Mouse (Mus musculus) megakaryocyte progenitor cell, adult 5-6 weeks (primary cell): ENCODE data around the gene Gpr35. TPM values are rescaled to one million over a fixed set of nuclear protein-coding genes. Genes with fewer than 3 reads are reported as not detected.
A peak's percentile ranks its signal among the peaks of the same experiment; 100 is the strongest.
"Not testable (repeated sequence)": the region's sequence is repeated elsewhere in the genome, so short reads cannot be mapped to it uniquely, and the experiment has no call there.

ENCODE experiments used
- ATAC-seq: replicated peaks from 2 replicates; pipeline ENCODE4 v1.8.0; 2016; ENCODE audit warnings: mild to moderate bottlenecking, moderate TSS enrichment, inconsistent platforms; ENCODE audit not compliant: poor library complexity
- total RNA-seq, 2 experiments: library from RNA; stranded (forward) in 1 of 2; stranded (reverse) in 1 of 2; fragments of 157-497, 149-512 nt in 1 of 2; fragments of 200-1000 nt in 1 of 2; gene quantifications; 2 replicates each; pipeline versions ENCODE4 v1.2.3 to v1.2.4; 2015 to 2017

Gpr35 gene
- total RNA-seq, 2 experiments from 2014 or later: 1.1 to 1.6 TPM

DNA sequence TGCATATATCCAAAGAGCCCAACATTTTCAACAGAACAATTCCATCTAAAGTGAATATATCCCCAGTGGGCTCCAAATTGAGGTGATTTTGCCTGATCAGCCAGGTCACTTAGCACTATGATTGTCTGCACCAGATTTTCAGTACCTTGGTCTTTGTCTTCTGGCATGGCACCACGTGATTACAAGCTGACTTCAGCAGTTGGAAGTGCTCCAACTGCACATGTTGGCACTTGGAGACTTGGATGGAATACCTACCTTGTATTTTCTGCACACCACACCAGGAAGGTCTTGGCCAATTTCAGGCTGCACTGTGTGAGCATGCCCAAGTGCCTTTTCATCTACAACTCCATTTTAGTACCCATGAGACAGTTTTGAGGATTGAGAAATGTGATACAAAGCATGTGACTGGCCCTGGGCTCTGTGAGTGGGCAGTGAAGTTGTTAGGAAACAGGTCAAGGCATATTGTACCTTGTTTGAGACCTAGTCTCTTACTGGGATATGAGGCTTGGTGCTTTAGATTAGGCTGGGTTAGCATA lies 20.4 kb upstream of the Gpr35 start:
- ATAC-seq: no peak

DNA sequence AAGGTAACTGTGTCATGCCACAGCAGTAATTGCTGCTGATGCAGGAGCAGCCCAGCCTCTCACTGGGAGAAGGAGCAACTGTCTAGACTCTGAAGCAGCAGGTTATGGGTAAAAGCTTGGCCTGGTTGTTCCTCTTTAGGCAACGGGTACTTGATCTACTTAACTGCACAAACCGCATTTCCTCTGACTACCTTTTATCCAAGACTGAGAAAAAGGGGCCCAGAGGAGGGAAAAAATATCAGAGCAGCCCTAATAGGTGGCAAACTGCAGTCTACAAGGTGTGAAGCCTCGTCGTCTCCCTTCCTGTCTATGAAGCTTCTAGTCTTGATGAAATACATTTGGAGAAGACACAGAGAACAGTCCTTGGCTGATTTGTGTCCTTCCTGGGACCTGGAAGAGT lies 17.1 kb upstream of the Gpr35 start:
- no peak for ATAC-seq

DNA sequence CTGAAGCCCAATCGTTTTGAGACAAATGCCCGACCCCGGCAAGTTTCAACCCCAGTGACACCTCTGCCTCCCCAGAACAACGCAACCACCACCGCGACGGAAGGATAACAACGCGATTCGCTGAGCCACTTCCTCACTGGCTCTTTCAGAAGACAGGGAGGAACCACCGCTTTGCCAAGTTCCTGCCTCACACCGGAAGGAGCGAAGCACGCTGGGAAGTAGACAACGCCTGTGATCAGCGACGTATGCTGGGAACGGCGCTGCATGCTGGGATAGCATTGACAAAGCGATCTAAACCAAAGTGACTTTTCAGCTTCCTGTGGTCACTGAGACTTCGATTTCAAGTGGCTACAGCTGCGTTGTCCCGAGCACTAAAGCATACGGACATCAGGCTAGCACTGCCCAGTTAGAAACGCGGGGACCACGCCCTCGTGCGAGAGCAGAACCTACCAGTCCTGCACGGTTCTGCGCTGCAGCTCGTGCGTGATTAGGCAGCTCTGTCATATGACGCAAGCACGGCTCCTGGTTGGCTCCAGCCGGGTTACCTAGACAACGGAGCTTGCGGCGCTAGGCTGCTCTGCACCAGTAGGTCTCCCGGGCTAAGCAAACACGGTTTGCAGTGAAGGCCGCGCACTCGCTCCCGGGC lies 16.4 kb upstream of the Gpr35 start, which contains the start of gene Capn10:
Capn10 (plus strand) TSS at position 195 of the 646 bp plus-strand sequence.
- peak; percentile 86 for ATAC-seq

DNA sequence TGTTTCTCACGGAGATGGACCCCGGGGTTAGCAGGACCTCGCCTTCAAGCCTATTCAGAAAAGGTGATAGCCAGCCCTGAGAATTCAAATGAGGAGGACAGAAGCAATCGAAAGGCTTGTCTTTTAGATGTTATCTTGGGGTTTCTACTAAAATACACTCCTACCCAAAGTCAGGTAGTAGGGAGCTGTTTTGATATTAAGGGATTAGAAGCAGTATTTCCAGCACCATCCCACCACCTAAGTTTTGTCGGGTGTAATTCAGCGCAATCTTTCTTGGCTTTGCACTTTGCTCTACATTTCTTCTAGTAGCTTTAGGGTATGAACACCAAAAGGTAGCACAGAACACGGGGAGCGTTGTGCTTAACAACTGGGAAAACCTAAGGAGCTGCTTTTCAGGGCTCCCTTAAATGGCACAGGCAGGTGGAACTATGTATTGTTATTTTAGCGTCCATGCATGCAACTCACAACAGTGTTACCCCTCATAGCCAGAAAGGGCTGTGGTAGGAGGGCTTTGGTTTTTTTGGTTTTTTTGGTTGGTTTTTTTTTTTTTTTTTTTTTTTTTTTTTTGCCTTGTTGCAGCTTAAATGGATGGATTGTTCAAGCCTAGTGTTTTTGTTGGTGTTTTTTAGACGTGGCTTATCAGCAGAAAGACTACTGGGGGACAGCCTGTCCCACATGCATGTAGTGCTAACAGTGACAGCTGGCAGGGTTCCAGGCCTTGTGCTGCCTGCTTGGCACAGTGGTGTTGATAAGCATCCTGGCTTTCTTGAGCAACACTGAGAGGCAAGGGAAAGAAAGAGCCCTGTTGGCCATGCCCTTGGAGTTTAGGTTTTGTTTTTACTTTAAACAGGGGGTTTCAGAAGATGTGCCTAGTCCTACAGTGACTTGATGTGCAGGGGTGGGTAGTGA lies 15.4 kb upstream of the Gpr35 start:
- ATAC-seq: peak; percentile 54

DNA sequence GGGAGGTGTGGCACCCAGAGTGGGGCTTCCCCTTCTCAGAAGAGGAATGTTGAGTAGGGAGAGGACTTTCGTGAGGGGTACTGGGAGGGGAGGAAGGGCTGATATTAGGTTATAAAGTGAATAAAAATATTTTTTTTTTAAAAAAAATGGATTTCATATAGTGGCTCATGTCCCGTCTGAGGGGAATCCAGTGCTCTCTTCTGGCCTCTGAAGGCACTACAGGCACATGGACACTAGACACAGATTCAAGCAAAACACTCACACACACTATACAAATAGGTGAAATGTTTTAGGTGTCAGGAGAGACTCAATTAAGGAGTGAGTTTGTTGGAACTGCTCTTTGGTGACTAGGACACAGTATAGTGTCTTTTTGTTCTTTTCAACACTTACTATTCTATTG lies 14.7 kb upstream of the Gpr35 start:
- no peak for ATAC-seq

DNA sequence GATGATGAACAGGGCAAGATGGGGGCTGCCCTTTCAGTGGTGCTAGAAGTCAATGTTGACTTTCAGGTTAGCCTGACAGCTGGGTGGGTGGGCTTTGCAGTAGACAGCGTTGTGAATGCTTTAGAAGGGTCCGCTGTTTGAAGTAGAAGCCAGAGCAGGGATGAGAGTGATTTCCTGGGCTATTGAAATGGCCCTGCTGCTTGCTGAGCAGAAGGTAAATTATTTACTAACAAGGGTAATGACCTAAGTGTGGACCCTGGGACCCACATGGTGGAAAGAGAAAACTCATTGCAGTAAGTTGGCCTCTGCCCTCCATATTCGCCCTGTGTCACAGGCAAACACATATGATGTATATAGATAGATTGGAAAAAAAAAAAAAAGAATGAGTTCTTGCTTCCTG lies 14.2 kb upstream of the Gpr35 start:
- ATAC-seq: no peak

DNA sequence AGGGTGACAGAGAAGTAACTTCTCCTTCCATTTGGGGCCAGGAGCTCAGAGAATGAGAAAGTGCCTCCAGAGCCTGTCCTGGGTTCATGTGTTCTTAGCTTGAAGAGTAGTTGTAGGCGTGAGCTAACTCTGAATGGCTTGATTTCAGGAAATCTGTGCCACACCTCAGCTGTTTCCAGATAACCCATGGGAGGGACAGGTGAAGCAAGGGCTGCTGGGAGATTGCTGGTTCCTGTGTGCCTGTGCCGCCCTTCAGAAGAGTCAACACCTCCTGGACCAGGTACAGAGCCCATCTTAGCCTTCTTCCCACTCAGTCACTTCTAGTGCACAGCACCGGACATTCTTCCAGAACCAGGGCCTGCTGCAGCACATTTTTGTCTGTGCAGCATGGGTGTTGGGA lies 12.9 kb upstream of the Gpr35 start:
- ATAC-seq: no peak

DNA sequence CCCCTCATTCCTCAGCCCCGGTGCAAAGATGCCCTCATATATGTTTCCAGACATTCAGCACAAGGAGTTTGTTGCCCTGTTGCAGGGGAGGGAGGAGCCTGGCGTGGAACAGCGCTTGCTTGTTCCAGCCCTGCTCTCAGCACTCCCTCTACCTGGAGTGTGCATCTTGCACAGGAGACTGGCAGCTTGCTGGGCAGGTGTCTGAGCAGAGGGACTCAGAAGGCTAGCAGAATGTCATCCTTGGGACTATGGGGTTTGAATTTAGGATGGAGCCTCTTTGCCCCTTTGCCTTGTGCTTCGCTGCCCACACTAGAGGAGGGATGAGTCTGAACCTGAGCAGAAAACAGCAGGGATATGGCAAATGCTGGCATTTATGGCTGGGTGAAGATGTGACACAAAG lies 10.9 kb upstream of the Gpr35 start:
- ATAC-seq: no peak

DNA sequence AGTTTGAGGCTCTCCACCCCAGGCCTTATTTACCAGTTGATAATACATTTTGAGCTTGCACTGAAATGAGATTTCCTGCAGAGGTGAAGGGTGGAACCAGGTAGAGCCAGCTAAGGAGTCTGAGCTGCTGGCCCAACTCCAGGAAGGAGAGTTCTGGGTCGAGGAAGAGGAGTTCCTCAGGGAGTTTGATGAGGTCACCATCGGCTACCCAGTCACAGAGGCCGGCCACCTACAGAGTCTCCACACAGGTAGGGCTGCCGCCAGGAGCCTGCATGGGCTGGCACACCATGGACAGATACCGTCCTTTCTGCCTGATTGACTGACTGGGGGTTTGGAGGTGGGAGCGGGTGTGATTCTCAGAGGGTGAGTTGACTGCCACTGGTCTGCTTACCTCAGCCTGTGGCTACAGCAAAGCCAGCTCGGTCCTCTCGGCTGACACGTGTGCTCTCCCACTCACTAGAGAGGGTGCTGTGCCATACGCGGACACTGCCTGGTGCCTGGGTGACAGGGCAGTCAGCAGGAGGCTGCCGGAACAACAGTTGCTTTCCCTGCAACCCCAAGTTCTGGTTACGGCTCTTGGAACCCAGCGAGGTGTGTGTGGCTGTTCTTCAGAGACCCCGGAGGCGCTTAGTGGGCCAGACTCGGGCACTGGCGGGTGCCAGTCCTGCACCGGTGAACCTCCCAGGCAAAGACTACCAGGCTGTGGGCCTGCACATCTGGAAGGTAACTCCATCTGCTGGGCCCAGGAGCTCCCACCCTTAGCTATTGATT lies 7.3 kb upstream of the Gpr35 start:
- no peak for ATAC-seq

DNA sequence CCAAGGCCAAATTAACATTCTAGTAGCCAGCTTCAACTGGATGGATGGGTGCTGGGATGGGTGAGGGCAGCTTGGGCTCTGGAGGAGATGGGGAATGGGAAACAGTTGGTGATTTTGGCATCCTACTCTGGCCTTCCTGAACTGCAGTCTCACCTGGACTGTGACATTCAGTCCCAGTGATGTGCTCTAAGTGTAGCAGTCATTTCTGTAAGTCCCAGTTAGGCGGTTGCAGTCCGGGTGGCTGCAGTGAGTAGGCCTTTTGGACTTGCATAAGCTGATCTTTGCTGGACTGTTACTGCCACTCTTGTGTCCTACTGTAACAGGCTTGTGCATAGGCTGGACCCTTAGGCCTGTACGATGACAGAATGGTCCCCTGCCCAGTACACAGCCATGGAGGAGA lies 2.7 kb upstream of the Gpr35 start:
- no peak for ATAC-seq

DNA sequence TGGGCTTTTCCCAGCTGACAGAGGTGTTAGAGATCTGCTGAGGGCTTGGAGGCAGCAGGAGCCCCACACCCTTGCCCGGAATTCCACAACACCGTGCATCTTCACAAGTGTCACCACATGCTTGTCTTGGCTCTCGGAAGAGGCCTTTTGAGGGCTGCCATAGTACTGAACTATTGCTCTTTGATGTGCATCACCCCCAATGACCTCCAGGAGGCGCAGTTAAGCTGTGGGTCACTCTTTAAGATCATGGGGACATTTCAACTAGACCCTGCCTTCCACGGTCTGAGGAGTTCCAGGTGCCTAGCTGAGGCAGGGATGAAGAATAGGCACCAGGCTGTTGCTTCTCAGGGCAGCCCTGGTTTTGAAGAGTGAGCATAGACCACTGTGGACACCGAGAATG lies 1.2 kb upstream of the Gpr35 start:
- ATAC-seq: peak; percentile 78

DNA sequence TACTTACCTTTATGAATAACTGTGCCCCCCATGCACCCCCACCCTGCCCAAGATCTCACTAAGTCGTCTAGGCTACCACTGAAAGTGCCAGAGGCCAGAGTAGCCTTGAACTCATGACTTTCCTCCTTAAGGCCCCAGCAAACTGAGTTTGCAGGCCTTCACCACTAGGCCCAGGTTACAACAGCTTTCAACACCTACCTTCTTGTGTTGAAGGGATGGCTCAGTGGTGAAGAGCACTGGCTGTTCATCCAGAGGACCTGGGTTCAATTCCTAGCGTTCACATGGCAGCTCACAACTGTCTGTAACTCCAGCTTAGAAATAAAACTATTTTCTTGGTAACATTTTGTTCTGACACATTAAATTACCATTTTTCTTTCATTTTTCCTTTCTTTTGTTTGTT lies 3.0 kb downstream of the Gpr35 start:
- no peak for ATAC-seq

DNA sequence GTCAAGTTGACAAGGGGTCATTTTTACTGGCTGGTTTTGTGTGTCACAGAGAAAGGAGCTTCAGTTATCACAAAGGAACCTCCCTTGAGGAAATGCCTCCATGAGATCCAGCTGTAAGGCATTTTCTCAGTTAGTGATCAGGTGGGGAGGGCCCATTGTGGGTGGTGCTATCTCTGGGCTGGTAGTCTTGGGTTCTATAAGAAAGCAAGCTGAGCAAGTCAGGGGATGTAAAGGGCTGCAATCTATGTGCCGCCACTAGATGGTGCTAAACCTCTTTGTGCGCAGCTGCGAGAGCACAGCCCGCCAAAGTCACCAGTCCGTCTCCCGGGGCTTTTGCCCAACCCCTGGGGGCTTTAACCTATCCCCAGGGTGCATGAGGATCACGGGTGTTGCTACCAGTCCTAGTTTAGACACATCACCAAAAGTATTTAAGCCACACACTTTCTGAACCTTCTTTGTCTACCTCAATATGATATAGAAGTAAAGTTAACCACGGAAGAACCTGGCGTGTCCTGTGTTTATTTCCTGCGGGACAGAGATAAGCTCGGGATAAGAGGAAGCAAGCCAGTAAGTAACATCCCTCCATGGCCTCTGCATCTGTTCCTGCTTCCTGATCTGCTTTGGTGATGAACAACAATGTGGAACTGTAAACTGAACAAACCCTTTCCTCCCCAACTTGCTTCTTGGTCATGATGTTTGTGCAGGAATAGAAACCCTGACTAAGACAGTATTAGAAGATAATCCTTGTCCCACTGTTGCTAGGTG lies 6.1 kb downstream of the Gpr35 start:
- ATAC-seq: 0 out of 2 replicates have a peak, but pooled peaks have one; percentile 48

DNA sequence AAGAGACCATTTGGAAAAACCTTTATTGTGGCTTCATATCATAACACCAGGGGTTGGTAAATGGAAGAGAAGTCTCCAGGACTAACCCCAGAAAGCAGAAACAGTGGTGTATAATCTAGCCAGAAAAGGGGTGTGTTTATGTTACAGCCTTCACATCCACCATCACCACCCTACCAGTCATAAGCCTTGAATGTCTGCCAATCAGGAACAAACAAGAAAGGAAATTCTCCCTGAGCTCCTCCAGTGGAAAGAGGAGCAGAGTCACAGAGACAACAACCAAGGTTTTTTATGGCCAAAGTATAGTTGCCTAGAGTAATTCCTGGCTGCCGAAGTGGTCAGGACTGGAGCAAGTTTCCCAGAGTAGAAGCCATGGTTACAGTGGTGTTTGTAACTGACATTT lies 8.3 kb downstream of the Gpr35 start:
- ATAC-seq: no peak

DNA sequence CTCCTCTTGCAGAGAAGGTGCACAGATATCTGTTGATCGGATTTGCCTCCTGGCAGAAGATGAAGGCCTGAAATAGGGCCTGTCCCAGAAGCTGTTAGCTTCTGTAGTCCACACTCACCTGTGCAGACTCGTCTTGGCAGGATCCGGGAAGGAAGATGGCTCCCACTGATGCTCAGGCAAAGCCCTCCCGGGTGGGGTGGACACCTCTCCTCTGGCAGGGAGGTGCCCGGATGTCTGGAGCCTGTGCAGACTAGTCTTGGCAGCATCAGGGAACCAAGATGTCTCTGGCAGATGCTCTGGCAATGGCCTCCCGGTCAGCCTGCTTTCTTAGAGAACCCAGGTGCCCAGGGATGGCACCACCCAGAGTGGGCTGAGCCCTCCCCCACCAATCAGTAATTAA lies 20.1 kb downstream of the Gpr35 start:
- not testable (repeated sequence) for ATAC-seq

DNA sequence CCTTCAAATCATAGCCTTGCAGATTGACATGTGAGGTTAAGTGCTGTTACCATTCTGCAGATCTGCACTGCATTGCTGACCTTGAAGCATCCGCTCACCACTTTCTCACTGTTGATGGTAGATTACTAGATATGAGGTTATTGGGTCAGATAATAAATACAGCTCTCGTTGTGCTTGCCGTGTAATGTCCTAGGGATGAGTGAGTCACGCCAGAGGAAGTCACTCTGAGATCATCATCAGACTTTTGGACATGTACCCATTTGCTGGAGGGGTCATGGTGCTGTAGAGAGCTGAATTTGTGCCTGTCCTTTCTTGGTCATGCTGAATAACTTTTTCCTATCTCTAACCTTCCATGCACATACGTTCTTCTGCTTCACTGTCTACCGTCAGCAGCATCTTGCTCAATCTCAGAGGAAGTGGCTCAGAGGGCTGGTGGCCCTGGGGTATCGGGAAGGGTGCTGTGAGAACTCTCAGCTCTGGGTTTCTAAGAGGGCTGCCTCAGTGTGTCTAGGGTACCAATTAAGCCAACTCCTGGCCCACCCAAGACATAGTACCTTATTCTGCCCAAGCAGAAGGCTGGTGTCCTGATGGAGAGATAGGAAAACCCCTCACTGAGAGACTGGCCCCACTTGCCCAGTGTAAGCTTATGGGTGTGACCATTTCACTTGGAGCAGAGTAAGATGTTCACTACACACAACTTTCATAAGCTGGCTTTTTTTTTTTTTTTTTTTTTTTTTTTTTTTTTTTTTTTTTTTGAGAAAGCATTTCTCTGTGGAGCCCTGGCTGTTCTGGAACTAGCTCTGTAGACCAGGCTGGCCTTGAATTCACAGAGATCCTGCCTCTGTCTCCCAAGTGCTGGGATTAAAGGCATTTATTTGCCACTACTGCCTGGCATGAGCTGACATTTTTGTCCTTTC lies 21.5 kb downstream of the Gpr35 start:
- ATAC-seq: peak; percentile 75

DNA sequence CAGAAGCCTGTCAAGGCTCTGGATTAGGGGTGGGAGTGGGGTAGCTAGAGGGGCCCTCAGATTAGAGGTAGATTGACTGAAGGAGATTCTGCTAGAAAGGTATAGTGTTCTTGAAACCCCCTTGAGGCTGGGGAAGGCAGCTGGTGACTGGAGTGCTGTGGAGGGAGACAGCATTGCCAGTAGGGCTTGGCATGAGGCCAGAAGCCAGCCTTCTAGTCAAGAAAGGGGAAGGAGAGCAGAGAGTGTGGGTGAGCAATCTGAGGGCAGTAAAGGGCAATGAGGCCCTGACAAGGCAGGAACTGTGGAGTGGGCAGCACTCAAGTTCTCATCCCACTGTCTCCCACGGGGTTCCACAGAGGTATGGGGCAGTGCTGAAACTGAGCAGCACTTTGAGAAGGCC lies 22.2 kb downstream of the Gpr35 start:
- peak; percentile 88 for ATAC-seq

DNA sequence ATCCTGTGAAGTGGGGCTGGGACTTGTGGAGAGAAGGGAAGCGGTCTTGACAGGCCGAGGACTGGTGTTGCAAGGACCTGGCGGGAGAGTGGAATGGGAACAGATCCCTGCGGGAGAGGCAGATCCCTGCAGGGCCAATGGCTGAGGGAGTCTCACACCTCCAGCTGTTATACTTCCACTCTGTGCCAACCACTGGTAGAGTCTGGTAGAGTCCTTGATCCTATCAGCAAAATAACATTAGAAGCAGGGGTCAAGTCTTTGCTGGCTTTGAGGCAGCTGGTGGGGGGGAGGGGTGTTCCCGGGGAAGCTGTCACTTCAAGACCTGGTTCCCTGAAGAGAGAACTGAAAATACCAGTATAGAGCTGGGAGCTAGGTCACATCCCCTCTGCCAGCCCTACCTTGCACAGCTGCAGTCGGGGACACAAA lies 25.5 kb downstream of the Gpr35 start:
- no peak for ATAC-seq

DNA sequence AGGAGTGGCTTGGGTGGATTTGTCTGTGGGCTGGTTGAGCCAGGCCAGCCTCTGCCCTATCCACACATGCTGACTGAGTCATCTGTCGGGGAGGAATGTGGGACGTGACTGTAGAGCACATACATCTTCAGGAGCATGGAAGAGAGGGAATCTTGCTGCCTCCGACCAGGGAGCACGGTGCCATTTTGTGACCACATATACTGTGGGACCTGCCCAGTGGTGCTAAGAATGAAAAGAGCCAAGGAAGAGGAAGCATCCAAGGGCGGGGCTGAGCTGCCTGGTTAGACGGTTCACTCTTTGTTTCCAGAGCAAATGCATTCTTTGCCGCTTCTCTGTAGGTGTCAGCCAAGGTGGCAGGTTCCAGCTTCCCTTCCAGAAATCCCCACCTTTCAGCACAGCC lies 28.0 kb downstream of the Gpr35 start:
- ATAC-seq: no peak
